30 mouse cellular contexts compared by ENCODE assay signal in genomic region chr5:17931588-17931987, GRCm38 (mm10). TPM values are rescaled to one million over a fixed set of nuclear protein-coding genes. Genes with fewer than 3 reads are reported as not detected.
"Had no signal": no experiment of that assay in that cellular context is flagged by ENCODE, and none has a peak within 500 bp of the region (broad histone marks: within the 10 kb centered on the region; RNA-seq: fewer than 3 reads in every experiment).

No protein-coding gene starts in this region.

RNA-seq across cellular contexts. Expression of gene Gnat3, which starts 30.8 kb away (rescaled TPM):
- total RNA-seq: heart, postnatal 4 days; hematopoietic stem cell, adult 5-6 weeks; hindbrain, postnatal 0 days; layer of hippocampus, adult 18-20 months; layer of hippocampus, adult 2 months; layer of hippocampus, adult 8-10 months; layer of hippocampus, postnatal 10 days; layer of hippocampus, postnatal 14 days; layer of hippocampus, postnatal 25 days; layer of hippocampus, postnatal 36 days had no signal
- polyA plus RNA-seq: heart, embryonic 10.5 days; heart, embryonic 11.5 days; heart, embryonic 12.5 days; heart, embryonic 13.5 days; heart, embryonic 14.5 days; heart, embryonic 15.5 days; hindbrain, embryonic 13.5 days; hindbrain, embryonic 14.5 days; hindbrain, embryonic 15.5 days; hindbrain, embryonic 16.5 days; hindbrain, postnatal 0 days; inflammation-experienced regulatory T-cells, adult 6 months; intestine, embryonic 14.5 days; intestine, embryonic 15.5 days; intestine, embryonic 16.5 days; intestine, postnatal 0 days; kidney, adult 2 months; kidney, embryonic 14.5 days; kidney, embryonic 15.5 days; kidney, embryonic 16.5 days; kidney, postnatal 0 days had no signal
